Mouse (Mus musculus) R1 (cell line): ENCODE results near the gene Gm9903.

Experiments
- DNase-seq: peaks from one replicate; pipeline ENCODE4 v3.0.0-alpha.2; 2018; ENCODE audit warnings: low read depth, low spot score

Gene Gm9903

DNA sequence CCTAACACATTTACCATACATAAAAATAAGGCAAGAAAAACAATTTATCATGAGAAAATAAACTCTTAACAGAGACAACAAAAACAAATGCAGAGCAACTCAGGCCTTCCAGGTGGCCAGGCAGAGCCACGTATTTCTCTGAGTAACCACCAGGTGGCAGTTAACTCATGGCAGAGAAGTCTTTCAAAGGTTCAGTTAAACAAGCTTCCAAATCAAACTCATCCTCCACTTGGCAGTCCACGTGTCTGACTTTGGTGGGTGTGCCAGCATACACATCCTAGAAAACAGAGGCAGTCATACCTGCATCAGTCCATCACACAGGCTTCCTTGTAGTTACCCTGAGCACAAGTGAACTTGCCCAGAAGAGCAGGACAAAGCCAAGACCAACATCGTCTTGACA, 10.9 kb downstream of the Gm9903 start:
- DNase-seq = peak; percentile 71

DNA sequence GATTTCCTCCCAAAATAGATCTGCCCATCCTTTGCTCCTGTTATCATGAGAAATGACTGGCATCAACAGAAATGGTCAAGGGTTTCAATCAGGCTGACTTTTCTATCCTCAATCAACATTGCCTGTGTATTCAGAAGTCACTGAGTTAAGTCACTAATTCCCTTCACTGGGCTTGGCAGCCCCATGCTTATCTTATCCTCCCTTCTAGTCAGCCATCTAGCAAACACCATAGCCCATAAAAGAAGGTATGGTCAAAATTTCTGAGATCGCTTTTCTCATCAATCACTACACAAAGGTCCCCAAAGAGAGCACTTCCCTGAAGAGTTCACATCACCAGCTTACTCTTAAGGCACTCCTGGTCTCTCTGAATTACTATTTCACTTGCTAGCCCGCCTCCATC, 21.3 kb downstream of the Gm9903 start:
- no peak for DNase-seq

DNA sequence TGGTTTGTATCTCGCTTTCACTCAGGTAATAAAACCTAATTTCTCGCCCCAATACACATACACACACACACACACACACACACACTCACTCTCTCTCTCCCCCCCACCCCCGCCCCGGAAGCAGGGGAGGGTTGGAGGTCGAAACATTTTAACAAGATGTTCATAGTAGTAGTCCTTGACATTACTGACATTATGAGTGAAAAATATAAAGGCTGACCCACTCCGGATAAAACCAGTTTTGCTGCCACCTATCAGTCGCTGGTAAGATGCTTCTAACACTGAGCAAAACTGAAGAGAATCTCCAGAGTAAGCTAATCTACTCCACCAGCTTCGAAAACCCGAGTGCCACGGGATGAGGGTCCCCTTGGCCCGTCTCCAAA, 21.8 kb downstream of the Gm9903 start:
- DNase-seq = no peak

DNA sequence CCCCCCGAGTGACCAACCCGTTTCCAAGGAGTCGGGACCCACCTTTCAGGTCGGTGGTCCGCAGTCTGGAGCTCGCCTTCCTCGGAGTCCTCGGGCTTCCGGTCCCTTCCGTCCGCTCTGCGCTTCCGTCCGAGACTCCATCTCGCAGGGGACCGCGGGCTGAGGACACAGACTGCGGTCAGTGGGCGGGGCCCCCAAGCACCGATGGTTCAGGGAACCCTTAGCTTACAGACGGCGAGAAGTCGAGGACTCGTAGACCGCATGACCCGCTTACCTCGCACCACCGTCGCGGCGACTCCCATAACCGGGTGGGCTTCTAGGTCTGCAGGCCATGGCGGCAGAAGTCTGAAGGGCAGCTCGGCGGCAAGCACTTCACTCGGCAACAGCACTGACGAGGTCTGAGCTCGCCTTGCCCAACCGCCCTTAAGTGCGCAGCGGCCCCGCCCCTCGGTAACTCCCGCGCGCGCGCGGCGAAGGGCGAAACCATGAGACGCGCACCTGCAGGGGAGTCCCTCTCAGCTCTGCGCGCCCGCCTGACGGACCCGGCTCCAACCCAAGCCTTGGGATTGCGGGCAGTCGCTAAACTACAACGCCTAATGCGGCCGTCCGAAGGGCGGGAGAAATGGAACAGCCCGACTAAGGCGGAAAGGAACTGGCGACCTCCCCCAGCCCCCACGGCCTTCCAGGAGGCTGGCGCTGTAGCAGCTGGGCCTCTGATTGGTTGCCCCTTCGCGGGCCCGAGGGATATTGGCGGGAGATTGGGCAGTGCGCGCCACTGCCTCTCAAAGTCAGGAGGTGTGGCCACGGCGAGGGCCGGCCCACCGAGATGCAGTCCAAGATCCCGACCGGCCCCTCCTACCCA, 22.4 kb downstream of the Gm9903 start, which contains the start of gene Slbp:
Slbp (minus strand) TSS at position 654 of the 862 bp plus-strand sequence.
- DNase-seq = peak; percentile 98

DNA sequence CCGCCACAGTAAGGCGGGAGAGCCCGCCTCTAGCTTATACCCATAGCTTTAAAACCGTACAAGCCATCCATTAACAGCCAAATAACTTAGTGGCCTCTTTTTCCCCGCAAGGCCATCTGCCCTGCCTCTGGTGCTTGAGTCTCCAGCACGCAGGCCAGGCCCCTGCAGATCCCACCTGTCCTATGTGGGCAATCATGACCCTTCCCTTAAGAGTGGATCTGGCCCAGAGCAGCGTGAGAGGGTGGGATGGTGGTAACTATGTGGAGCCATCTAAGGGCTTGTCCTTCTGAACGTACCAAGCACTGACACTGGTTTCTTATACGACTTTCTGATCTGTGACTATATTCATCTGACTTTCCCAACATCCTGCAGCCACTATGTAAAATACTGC, 23.1 kb downstream of the Gm9903 start:
- DNase-seq = no peak

DNA sequence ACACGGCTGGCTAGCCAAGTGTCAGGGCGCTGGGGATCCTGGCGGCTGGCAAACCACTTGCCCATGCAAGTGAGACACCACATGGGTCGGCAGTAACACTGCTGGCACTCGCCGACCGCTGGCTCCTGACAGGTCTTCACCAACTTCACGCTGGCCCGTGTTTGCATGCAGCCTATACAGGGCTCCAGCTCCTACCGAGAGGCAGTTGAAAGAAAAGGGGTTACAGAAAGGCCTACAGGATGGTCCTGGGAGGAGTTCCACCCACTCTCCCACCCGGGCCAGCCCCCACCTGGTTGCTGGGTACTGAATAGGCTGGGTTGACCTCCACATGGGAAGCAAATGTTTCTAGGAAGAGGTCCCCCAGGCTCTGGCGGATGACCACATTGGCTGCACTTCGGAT, 24.7 kb downstream of the Gm9903 start:
- DNase-seq = no peak

DNA sequence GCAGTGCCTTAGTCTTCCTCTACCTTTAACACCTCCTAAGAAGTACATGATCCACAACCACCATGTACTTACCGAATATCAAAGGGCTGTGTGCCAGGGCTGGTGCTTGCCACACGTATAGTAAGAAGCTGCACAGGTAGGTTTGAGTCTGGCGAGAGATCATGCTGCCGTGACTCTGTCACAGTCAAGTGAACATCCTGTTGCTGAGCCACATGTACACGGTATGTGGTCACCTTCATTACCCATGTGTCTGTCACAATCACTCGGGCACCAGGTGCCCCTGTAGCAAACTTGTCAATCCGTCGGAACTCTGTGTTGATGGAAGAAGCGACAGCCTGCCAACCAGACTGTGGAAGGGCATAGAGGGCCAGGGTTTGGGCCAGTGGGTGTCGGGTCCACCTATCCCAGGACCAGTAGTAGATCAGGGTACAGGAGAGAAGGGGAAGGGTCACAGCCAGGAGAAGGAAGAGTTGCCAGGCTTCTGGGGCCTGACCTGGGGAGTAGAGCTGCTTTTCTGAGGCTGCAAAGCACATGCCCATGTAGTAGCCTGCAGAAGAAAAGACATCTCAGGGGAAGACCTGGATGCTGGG, 25.6 kb downstream of the Gm9903 start:
- no peak for DNase-seq

DNA sequence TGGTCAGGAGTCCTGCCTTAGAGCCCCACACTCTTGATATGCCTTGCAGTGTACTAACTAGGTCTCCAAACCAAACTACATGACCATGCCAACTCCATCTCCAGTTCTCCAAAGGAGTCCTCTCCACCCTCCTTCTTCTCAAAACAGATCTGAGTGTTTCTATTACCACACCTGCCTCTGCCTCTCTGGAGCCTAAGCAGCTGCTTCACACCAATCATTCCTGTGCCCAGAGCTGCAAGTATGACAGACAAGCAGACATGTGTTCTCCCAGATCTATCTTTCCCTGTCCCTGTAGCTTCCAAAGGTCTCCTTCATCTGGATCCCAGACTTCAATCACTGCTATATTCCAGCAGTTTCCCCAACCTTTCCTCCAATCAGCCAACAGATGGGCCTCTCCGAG, 27.0 kb downstream of the Gm9903 start:
- DNase-seq = no peak

DNA sequence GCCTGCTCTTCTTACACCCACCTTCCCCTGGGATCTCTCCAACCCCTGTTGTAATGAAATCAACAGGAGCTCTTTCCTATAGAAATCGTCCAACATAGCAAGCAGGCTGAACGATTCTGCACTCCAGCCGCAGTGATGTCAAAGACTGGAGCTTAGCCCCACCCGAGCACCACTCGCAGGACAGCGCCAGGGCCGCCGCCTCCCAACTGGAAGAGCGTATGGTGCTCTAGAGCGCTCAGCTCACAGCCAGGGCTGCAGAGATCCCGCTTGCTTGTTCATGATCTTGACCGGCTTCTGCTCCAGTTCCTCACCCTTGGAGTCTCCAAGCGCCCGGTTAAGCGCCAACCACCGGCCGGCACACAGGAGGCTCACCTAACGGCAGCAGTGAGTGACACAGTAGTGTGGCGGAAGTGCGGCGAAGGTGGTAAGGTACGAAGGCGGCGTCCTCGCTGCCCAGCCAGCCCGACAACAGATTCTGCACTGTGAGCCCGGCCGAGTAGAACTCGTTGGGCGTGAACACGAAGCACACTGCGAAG, 27.6 kb downstream of the Gm9903 start:
- peak; percentile 68 for DNase-seq

DNA sequence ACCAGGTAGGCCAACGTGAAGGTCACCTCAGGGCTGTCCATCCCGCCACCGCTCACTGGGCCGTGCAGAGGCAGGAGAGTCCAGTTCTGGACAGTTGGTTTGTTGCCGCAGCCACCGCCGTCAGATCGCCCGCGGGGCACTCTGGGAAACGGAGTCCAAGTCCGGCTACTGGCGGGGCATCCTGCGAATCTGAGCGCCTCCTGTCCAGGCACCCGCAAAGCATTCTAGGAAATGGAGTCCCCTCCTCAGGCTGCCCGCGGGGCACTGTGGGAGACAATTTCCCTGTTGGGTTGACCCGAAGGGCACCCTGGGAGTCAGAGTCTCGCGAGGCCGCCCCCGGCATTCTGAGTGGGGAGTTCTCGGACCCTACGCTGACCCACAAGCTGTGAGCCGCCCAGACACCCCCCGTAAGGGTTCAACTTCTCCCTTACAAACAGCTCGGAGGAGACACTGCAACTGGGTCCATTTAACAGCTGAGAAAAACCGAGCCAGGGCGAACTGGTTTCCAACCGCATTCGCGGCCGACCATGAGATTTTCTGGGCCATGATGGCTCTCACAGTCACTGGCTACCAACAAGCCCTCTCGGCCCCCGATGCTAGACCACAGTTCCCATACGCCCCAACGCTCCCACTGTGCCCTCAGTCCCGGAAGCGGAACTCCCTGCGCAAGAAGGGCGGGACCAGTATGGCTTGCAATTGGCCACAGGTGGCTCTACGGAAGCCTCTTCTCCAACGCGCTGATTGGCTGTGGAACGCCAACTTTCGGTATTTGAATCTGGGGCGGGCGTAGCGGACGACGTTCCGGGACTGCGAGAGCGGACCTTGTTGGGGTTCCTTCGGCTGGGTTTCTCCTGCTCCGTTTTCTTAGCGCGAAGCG, 28.3 kb downstream of the Gm9903 start, which contains the start of the genes Tacc3 and Tmem129:
Tacc3 (plus strand) TSS at position 342 of the 877 bp plus-strand sequence.
Tmem129 (minus strand) TSS at position 630 of the 877 bp plus-strand sequence.
- DNase-seq = peak; percentile 99

DNA sequence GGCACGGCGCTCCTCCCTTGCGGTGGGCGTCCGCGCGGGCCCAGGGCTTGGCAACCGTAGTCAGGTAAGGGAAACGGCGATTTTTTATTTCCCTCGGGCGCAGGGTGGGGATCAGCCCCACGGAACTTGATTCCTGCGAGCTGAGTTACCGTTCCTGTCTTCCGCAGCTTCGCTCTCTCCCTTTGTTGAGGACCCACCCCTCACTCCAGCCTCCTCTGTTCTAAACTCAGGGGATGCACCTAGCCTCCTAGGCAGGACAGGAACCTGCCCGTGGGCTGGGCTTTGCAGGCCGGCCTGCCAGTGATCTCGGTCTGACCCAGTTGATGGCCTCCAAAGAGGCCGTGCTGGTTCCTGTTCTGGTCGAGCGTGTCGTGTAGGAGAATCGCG, 28.9 kb downstream of the Gm9903 start:
- DNase-seq = peak; percentile 82

DNA sequence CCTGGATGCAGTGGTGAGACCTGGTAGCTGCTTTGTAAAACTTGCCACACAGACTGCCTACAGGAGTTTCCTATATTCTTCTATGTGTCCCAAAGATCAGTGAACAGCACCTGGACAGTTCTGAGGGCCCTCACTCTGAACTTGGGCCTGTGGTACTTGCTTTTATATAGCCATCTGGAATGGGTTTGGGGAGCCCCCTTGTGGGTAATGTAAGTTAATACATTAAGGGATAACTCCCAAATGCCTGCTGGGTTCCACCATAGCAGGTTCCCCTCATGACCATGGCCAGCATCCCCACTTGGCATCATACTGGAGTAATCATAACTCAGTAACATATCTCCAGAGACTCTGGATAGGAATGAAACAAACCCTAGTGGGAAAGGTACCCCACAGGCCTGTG, 38.5 kb downstream of the Gm9903 start:
- DNase-seq = peak; percentile 74

DNA sequence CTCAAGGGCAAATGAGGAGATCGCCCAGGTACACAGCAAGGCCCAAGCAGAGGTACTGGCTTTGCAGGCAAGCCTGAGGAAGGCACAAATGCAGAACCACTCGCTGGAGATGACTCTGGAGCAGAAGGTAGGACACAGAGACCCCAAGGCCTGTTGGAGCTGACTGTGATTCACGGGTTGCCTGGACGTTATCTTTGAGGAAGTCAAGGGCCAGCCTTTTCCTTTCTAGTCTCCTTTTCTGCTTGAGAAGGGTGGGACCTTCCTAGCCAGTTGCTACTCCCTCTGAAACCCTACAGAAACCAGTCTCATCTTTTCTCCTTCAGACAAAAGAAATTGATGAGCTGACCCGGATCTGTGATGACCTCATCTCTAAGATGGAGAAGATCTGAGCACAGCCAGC, 41.9 kb downstream of the Gm9903 start:
- no peak for DNase-seq

DNA sequence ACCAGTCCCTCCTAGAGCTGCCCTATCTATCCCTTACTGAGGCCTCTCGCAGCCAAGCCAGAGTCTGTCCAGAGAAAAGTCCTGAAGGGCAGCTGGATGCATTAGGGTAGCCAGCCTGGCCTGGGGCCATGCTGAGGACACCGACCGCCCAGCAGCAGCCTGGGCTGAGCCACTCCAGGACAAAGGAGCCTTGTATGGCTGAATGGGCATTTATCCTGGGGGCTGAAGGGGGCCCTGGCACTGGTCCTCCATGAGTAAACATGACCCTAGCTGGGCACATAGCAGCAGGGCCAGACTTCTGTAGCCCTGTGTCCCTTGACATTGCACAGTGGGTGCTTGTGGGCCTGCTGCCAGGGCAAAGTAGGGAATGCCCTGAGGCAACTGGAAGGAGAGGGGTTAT, 44.7 kb downstream of the Gm9903 start:
- no peak for DNase-seq

DNA sequence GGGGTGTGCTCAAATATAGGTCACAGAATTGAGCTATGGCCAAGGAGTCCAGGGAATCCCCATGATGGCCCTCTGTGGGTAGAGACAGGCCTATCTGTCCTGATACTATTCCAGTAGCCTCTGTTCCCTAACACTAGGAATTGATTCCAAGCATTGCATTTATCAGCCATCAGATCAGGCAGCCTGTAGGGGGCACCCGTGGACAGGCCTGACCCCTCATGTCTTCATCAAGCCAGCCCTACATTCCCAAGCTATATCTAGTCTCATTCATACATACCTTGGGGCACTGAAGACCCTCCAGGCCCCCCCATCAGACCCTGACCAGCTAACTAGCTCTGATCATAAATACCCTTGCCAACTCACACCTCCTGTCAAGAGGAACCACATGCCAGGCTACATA, 46.2 kb downstream of the Gm9903 start:
- DNase-seq = peak; percentile 57

DNA sequence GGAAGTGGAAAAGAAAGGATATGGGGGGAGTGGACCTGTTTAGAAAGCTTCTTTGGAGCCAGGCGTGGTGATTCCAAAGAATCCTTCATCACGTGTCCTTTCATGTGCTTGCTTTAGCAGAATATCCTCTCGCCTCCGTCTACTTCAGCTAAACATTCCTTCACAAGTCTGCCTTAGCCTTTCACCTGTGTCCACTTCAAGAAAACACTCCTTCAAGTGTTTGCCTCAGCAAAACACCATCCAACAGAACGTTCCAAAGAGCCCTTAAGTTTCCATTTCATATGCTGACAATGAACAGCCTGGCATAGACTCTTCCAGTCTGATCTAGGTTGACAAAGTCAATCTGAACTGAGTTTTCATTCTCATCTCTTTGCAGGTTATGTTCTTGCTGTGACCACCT, 48.5 kb downstream of the Gm9903 start:
- DNase-seq = no peak

DNA sequence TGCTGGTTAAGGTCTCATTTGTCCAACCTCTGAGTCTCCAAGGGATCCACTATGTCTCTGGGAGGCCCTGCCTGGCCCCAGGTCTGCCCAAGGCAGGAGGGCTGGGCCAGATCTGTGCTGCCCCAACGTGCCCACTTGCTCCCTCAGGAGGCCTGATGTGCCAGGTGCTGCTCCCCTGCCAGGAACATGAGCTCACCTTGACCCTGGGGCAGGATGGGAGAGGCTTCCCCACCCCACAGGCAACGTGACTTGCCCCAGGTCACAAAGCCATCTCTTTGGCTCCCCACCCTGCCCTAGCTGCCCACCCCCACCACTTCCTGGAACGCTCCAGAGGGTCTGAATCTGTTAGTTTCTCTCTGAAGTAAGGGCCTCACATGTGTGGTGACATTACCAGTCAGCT, 51.3 kb downstream of the Gm9903 start:
- no peak for DNase-seq
